Mouse (Mus musculus): ENCODE data around the gene Brat1. TPM values are rescaled to one million over a fixed set of nuclear protein-coding genes. Genes with fewer than 3 reads are reported as not detected.

Brat1 gene
- polyA plus RNA-seq, 1 experiment = not detected

DNA sequence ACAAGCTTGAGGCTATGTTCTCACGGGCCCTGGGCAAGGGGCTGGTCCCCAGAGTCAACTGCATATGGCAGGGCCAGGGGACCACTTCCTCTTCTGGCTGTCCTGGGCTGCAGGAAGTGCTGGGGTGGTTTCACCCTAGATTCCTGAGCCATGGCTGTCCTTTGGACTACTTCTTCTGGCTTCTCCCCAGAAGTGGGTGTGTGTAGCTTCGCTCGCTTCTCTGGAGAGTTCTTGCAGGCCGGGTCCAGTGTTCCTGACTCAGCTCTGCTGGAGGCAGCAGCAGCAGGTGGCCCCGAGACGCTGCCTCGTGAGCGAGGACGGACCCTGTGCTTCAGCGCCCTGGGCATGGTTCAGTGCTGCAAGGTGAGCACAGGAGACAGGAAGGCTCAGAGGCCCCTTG lies 43.6 kb downstream of the Brat1 start:
- TF ChIP-seq POLR2A (IDR thresholded peaks at IDR 0.05; ENCODE audit: insufficient read depth, low read depth, low read length) = no peak
- TF ChIP-seq CTCF (IDR thresholded peaks at IDR 0.05; ENCODE audit: insufficient read depth, low read depth, low read length) = no peak
- Histone ChIP-seq H3K27ac (ENCODE audit: insufficient read depth, low read depth, low read length) (no peak overlapping the region), H3K4me3 (ENCODE audit: insufficient read depth, low read depth, low read length) (no peak overlapping the region), H3K4me1 (ENCODE audit: control insufficient read depth, insufficient read depth, low read length) (peaks cover 8% of the 10 kb centered on the region)
- 80% methylated on average over 10 of the region's 10 CpGs for WGBS

GRCm38 (mm10) chr5:140749062-140749875 lies 44.5 kb downstream of the Brat1 start:
- TF ChIP-seq POLR2A (IDR thresholded peaks at IDR 0.05; ENCODE audit: insufficient read depth, low read depth, low read length) (no peak), CTCF (IDR thresholded peaks at IDR 0.05; ENCODE audit: insufficient read depth, low read depth, low read length) (peak; percentile 72)
- no peak overlapping the region for H3K27ac ChIP-seq (ENCODE audit: insufficient read depth, low read depth, low read length)
- peaks cover 8% of the 10 kb centered on the region for H3K4me1 ChIP-seq (ENCODE audit: control insufficient read depth, insufficient read depth, low read length)
- no peak overlapping the region; the same call in 1 of the 2 replicates for H3K4me3 ChIP-seq (ENCODE audit: insufficient read depth, low read depth, low read length)
- 17% methylated on average over 12 of the region's 12 CpGs for WGBS

DNA sequence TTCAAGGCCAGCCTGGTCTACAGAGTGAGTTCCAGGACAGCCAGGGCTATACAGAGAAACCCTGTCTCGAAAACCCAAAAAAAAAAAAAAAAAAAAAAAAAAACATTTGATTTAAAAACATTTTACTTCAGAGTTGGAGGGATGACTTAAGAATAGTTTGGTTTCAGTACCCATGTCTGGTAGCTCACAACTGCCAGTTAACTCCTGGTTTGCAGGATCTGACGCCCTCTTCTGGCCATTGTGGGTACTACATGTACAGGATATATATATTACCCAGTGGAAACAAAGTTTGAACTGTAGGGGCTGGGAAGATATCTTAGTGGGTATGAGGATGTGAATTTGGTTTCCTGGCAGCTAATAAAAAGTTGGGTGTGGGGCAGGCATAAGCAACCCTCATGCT lies 46.1 kb downstream of the Brat1 start:
- 5% methylated on average over 1 of the region's 2 CpGs for WGBS
- TF ChIP-seq CTCF (IDR thresholded peaks at IDR 0.05; ENCODE audit: insufficient read depth, low read depth, low read length) (no peak), POLR2A (IDR thresholded peaks at IDR 0.05; ENCODE audit: insufficient read depth, low read depth, low read length) (no peak)

DNA sequence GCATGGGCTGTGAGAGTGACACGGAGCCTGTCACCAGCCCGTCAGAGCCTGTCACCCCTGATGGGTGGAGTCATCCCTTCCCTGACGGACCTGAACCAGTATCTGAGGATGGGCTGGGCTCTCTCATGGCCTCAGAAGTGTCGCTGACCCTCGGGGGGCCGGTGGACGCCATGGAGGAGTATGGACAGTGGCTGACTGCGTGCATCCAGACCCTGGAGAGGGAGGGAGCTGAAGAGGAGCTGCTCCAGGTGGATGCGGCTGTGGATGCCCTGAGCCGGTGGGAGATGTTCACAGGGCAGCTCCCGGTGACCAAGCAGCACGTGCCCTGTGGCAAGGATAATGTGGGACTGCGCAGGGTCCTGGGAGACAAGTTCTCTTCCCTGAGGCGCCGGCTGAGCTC lies 47.2 kb downstream of the Brat1 start:
- Histone ChIP-seq H3K27ac (ENCODE audit: insufficient read depth, low read depth, low read length) (no peak overlapping the region), H3K4me1 (ENCODE audit: control insufficient read depth, insufficient read depth, low read length) (peaks cover 11% of the 10 kb centered on the region), H3K4me3 (ENCODE audit: insufficient read depth, low read depth, low read length) (no peak overlapping the region)
- TF ChIP-seq CTCF (IDR thresholded peaks at IDR 0.05; ENCODE audit: insufficient read depth, low read depth, low read length) (no peak), POLR2A (IDR thresholded peaks at IDR 0.05; ENCODE audit: insufficient read depth, low read depth, low read length) (no peak)
- 95% methylated on average over 15 of the region's 15 CpGs for WGBS

More for the DNA sequence above, 46.1 kb downstream of the Brat1 start:
- Histone ChIP-seq H3K4me3 (ENCODE audit: insufficient read depth, low read depth, low read length) (no peak overlapping the region), H3K4me1 (ENCODE audit: control insufficient read depth, insufficient read depth, low read length) (peaks cover 8% of the 10 kb centered on the region), H3K27ac (ENCODE audit: insufficient read depth, low read depth, low read length) (no peak overlapping the region)

- TF ChIP-seq POLR2A (IDR thresholded peaks at IDR 0.05; ENCODE audit: insufficient read depth, low read depth, low read length) (no peak), CTCF (IDR thresholded peaks at IDR 0.05; ENCODE audit: insufficient read depth, low read depth, low read length) (peak; percentile 20; the same call in 1 of the 2 replicates)
- H3K4me3 ChIP-seq (ENCODE audit: insufficient read depth, low read depth, low read length) = no peak overlapping the region
- H3K4me1 ChIP-seq (ENCODE audit: control insufficient read depth, insufficient read depth, low read length) = peaks cover 11% of the 10 kb centered on the region
- WGBS = 90% methylated on average over 3 of the region's 3 CpGs
- no peak overlapping the region for H3K27ac ChIP-seq (ENCODE audit: insufficient read depth, low read depth, low read length)
Measured at GRCm38 (mm10) chr5:140752639-140753038, 47.8 kb downstream of the Brat1 start.

GRCm38 (mm10) chr5:140753223-140753622 lies 48.4 kb downstream of the Brat1 start:
- TF ChIP-seq CTCF (IDR thresholded peaks at IDR 0.05; ENCODE audit: insufficient read depth, low read depth, low read length) (no peak), POLR2A (IDR thresholded peaks at IDR 0.05; ENCODE audit: insufficient read depth, low read depth, low read length) (no peak)
- H3K27ac ChIP-seq (ENCODE audit: insufficient read depth, low read depth, low read length) = no peak overlapping the region
- WGBS = 46% methylated on average over 5 of the region's 5 CpGs
- peaks cover 11% of the 10 kb centered on the region for H3K4me1 ChIP-seq (ENCODE audit: control insufficient read depth, insufficient read depth, low read length)
- H3K4me3 ChIP-seq (ENCODE audit: insufficient read depth, low read depth, low read length) = no peak overlapping the region

- 72% methylated on average over 8 of the region's 8 CpGs for WGBS
- H3K4me3 ChIP-seq (ENCODE audit: insufficient read depth, low read depth, low read length) = no peak overlapping the region
- peaks cover 11% of the 10 kb centered on the region for H3K4me1 ChIP-seq (ENCODE audit: control insufficient read depth, insufficient read depth, low read length)
- TF ChIP-seq CTCF (IDR thresholded peaks at IDR 0.05; ENCODE audit: insufficient read depth, low read depth, low read length) = no peak
- no peak for TF ChIP-seq POLR2A (IDR thresholded peaks at IDR 0.05; ENCODE audit: insufficient read depth, low read depth, low read length)
- no peak overlapping the region for H3K27ac ChIP-seq (ENCODE audit: insufficient read depth, low read depth, low read length)
Measured at GRCm38 (mm10) chr5:140758864-140759263, 54.1 kb downstream of the Brat1 start.

GRCm38 (mm10) chr5:140762540-140762939 lies 57.7 kb downstream of the Brat1 start:
- H3K4me1 ChIP-seq (ENCODE audit: control insufficient read depth, insufficient read depth, low read length) = peaks cover 12% of the 10 kb centered on the region
- H3K4me3 ChIP-seq (ENCODE audit: insufficient read depth, low read depth, low read length) = no peak overlapping the region
- WGBS = 86% methylated on average over 4 of the region's 4 CpGs
- H3K27ac ChIP-seq (ENCODE audit: insufficient read depth, low read depth, low read length) = no peak overlapping the region
- TF ChIP-seq CTCF (IDR thresholded peaks at IDR 0.05; ENCODE audit: insufficient read depth, low read depth, low read length) (no peak), POLR2A (IDR thresholded peaks at IDR 0.05; ENCODE audit: insufficient read depth, low read depth, low read length) (no peak)

DNA sequence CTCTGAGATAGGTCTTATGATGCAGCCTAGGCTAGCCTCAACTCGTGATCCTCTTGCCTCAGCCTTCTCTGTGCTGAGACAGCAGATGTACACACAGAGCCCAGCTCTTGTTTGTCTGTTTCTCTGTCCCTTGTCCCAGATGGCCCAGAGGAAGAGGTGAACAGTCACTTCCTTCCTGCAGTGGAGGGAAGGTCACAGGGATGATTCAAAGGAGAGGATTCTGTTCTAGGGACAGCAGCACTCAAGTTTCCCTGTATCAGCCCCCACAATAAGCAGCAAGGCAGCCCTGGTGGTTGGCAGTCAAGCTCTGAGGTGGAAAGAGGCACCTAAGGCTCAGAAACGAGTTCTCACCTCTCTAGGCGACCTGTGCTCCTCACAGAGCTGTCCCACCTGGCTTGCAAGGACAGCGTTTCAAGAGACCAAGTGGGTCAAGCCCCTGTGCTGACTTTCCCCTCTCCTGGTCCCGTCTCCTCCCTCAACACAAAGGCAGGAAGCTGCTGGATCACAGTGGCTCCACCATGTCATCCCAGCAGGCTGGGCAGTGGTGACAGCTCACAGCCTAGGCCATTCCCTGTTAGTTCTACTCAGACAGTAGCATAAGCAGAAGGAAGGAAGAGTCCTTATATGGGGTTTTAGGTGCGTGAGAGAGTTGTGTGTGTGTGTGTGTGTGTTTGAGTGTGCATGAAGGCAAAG lies 60.3 kb downstream of the Brat1 start:
- peaks cover 28% of the 10 kb centered on the region for H3K4me1 ChIP-seq (ENCODE audit: control insufficient read depth, insufficient read depth, low read length)
- H3K27ac ChIP-seq (ENCODE audit: insufficient read depth, low read depth, low read length) = no peak overlapping the region
- 84% methylated on average over 6 of the region's 6 CpGs for WGBS
- no peak overlapping the region for H3K4me3 ChIP-seq (ENCODE audit: insufficient read depth, low read depth, low read length)
- TF ChIP-seq CTCF (IDR thresholded peaks at IDR 0.05; ENCODE audit: insufficient read depth, low read depth, low read length) (no peak), POLR2A (IDR thresholded peaks at IDR 0.05; ENCODE audit: insufficient read depth, low read depth, low read length) (no peak)

All from olfactory bulb, adult 2 months (tissue).